Mouse (Mus musculus): ENCODE data around the gene Setd1b. TPM values are rescaled to one million over a fixed set of nuclear protein-coding genes. Genes with fewer than 3 reads are reported as not detected.

The Setd1b gene
- polyA plus RNA-seq, 2 experiments, result 2.7 to 3.3 TPM

GRCm38 (mm10) chr5:123117773-123118172 lies 24.2 kb upstream of the Setd1b start:
- H3K9me3 ChIP-seq (ENCODE audit: control insufficient read depth, low read length), result no peaks in the 10 kb centered on the region
- no peak for TF ChIP-seq CTCF (IDR thresholded peaks at IDR 0.05; ENCODE audit: low read depth)
- TF ChIP-seq EP300 (IDR thresholded peaks at IDR 0.05; ENCODE audit: low read depth), result no peak
- H3K36me3 ChIP-seq (replicated peaks; ENCODE audit: control insufficient read depth, insufficient read depth, low read depth), result peaks cover 7% of the 10 kb centered on the region
- no peak for DNase-seq (ENCODE audit: low read depth in 3 of 3, low spot score in 3 of 3)
- H3K27ac ChIP-seq, result no peak overlapping the region
- H3K9ac ChIP-seq (replicated peaks), result no peak overlapping the region
- WGBS (ENCODE audit: insufficient replicate concordance), result 81% methylated on average over 8 of the region's 8 CpGs
- no peaks in the 10 kb centered on the region for H3K4me1 ChIP-seq (replicated peaks; ENCODE audit: control insufficient read depth in 2 of 2, insufficient read depth in 2 of 2, low read length in 1 of 2)
- no peak overlapping the region for H3K4me2 ChIP-seq (ENCODE audit: low read depth)
- H3K27me3 ChIP-seq (ENCODE audit: control insufficient read depth, insufficient read depth, low read length), result no peaks in the 10 kb centered on the region
- no peak overlapping the region for H3K4me3 ChIP-seq (ENCODE audit: insufficient read depth in 1 of 2, low read depth in 2 of 2, low read length in 2 of 2)
- ATAC-seq (ENCODE audit: insufficient read depth), result no peak

- Histone ChIP-seq H3K27me3 (ENCODE audit: control insufficient read depth, insufficient read depth, low read length) (no peaks in the 10 kb centered on the region), H3K4me3 (ENCODE audit: insufficient read depth in 1 of 2, low read depth in 2 of 2, low read length in 2 of 2) (no peak overlapping the region), H3K9ac (replicated peaks) (no peak overlapping the region), H3K36me3 (replicated peaks; ENCODE audit: control insufficient read depth, insufficient read depth, low read depth) (peaks cover 7% of the 10 kb centered on the region), H3K4me1 (replicated peaks; ENCODE audit: control insufficient read depth in 2 of 2, insufficient read depth in 2 of 2, low read length in 1 of 2) (no peaks in the 10 kb centered on the region), H3K4me2 (ENCODE audit: low read depth) (no peak overlapping the region), H3K9me3 (ENCODE audit: control insufficient read depth, low read length) (no peaks in the 10 kb centered on the region), H3K27ac (no peak overlapping the region)
- WGBS (ENCODE audit: insufficient replicate concordance), result 27% methylated on average over 10 of the region's 10 CpGs
- TF ChIP-seq EP300 (IDR thresholded peaks at IDR 0.05; ENCODE audit: low read depth) (no peak), CTCF (IDR thresholded peaks at IDR 0.05; ENCODE audit: low read depth) (no peak)
- DNase-seq (ENCODE audit: low read depth in 3 of 3, low spot score in 3 of 3) (no peak), ATAC-seq (ENCODE audit: insufficient read depth) (no peak)
Measured at GRCm38 (mm10) chr5:123118826-123119225, 23.2 kb upstream of the Setd1b start.

- DNase-seq (ENCODE audit: low read depth in 3 of 3, low spot score in 3 of 3), result no peak
- Histone ChIP-seq H3K36me3 (replicated peaks; ENCODE audit: control insufficient read depth, insufficient read depth, low read depth) (peaks cover 7% of the 10 kb centered on the region), H3K4me1 (replicated peaks; ENCODE audit: control insufficient read depth in 2 of 2, insufficient read depth in 2 of 2, low read length in 1 of 2) (peaks cover 5 to 6% of the 10 kb centered on the region in 2 experiments), H3K27me3 (ENCODE audit: control insufficient read depth, insufficient read depth, low read length) (no peaks in the 10 kb centered on the region), H3K9ac (replicated peaks) (no peak overlapping the region), H3K4me3 (ENCODE audit: insufficient read depth in 1 of 2, low read depth in 2 of 2, low read length in 2 of 2) (no peak overlapping the region), H3K4me2 (ENCODE audit: low read depth) (no peak overlapping the region), H3K9me3 (ENCODE audit: control insufficient read depth, low read length) (no peaks in the 10 kb centered on the region), H3K27ac (no peak overlapping the region)
- ATAC-seq (ENCODE audit: insufficient read depth), result no peak
- WGBS (ENCODE audit: insufficient replicate concordance), result 80% methylated on average over 7 of the region's 7 CpGs
- TF ChIP-seq EP300 (IDR thresholded peaks at IDR 0.05; ENCODE audit: low read depth) (no peak), CTCF (IDR thresholded peaks at IDR 0.05; ENCODE audit: low read depth) (no peak)
Measured at GRCm38 (mm10) chr5:123120624-123121215, 21.3 kb upstream of the Setd1b start.

GRCm38 (mm10) chr5:123122181-123122580 lies 19.8 kb upstream of the Setd1b start:
- Histone ChIP-seq H3K27me3 (ENCODE audit: control insufficient read depth, insufficient read depth, low read length) (no peaks in the 10 kb centered on the region), H3K27ac (no peak overlapping the region), H3K4me1 (replicated peaks; ENCODE audit: control insufficient read depth in 2 of 2, insufficient read depth in 2 of 2, low read length in 1 of 2) (peaks cover 5 to 14% of the 10 kb centered on the region in 2 experiments), H3K9ac (replicated peaks) (no peak overlapping the region), H3K4me3 (ENCODE audit: insufficient read depth in 1 of 2, low read depth in 2 of 2, low read length in 2 of 2) (no peak overlapping the region), H3K4me2 (ENCODE audit: low read depth) (no peak overlapping the region), H3K9me3 (ENCODE audit: control insufficient read depth, low read length) (no peaks in the 10 kb centered on the region), H3K36me3 (replicated peaks; ENCODE audit: control insufficient read depth, insufficient read depth, low read depth) (no peaks in the 10 kb centered on the region)
- TF ChIP-seq EP300 (IDR thresholded peaks at IDR 0.05; ENCODE audit: low read depth), result no peak
- peak; percentile 82 for TF ChIP-seq CTCF (IDR thresholded peaks at IDR 0.05; ENCODE audit: low read depth)
- DNase-seq (ENCODE audit: low read depth in 3 of 3, low spot score in 3 of 3) (no peak), ATAC-seq (ENCODE audit: insufficient read depth) (no peak)
- WGBS (ENCODE audit: insufficient replicate concordance), result 89% methylated on average over 4 of the region's 4 CpGs

- Histone ChIP-seq H3K4me3 (ENCODE audit: insufficient read depth in 1 of 2, low read depth in 2 of 2, low read length in 2 of 2) (no peak overlapping the region), H3K27ac (no peak overlapping the region), H3K27me3 (ENCODE audit: control insufficient read depth, insufficient read depth, low read length) (no peaks in the 10 kb centered on the region), H3K9ac (replicated peaks) (no peak overlapping the region), H3K4me1 (replicated peaks; ENCODE audit: control insufficient read depth in 2 of 2, insufficient read depth in 2 of 2, low read length in 1 of 2) (peaks cover 5 to 21% of the 10 kb centered on the region in 2 experiments), H3K9me3 (ENCODE audit: control insufficient read depth, low read length) (no peaks in the 10 kb centered on the region), H3K36me3 (replicated peaks; ENCODE audit: control insufficient read depth, insufficient read depth, low read depth) (no peaks in the 10 kb centered on the region), H3K4me2 (ENCODE audit: low read depth) (no peak overlapping the region)
- 58% methylated on average over 6 of the region's 6 CpGs for WGBS (ENCODE audit: insufficient replicate concordance)
- TF ChIP-seq EP300 (IDR thresholded peaks at IDR 0.05; ENCODE audit: low read depth) (no peak), CTCF (IDR thresholded peaks at IDR 0.05; ENCODE audit: low read depth) (no peak)
- ATAC-seq (ENCODE audit: insufficient read depth), result no peak
- DNase-seq (ENCODE audit: low read depth in 3 of 3, low spot score in 3 of 3), result no peak
Measured at GRCm38 (mm10) chr5:123125105-123125504, 16.9 kb upstream of the Setd1b start.

All from liver, embryonic 14.5 days (tissue).